Mouse (Mus musculus) midbrain, embryonic 14.5 days (tissue): ENCODE results near the gene 0610037L13Rik. TPM values are rescaled to one million over a fixed set of nuclear protein-coding genes. Genes with fewer than 3 reads are reported as not detected.

Experiments used
- ATAC-seq: fragments of 200-750 bp; cut with Nextera tagmentation; 2 replicates; pipeline ENCODE4 v1.8.0; 2017; ENCODE audit warnings: moderate number of reproducible peaks, moderate library complexity; ENCODE audit not compliant: low FRiP score, low TSS enrichment
- DNase-seq: peaks from one replicate; pipeline ENCODE4 v3.0.0-alpha.2; 2015
- H3K27ac ChIP-seq: fragments of 300-500 bp; sonication (generic); replicated peaks from 2 replicates; pipeline ENCODE4 v1.5.1; 2014; ENCODE audit warnings: mild to moderate bottlenecking, low read depth, low read length, moderate library complexity
- H3K27me3 ChIP-seq: fragments of 300-500 bp; sonication (generic); 2 replicates; pipeline ENCODE4 v1.6.1; 2014; ENCODE audit warnings: low read length, control low read depth, mixed read lengths; ENCODE audit not compliant: control insufficient read depth, insufficient read depth
- H3K36me3 ChIP-seq: fragments of 300-500 bp; sonication (generic); 2 replicates; pipeline ENCODE4 v1.6.1; 2014; ENCODE audit warnings: low read length, control low read depth; ENCODE audit not compliant: control insufficient read depth, insufficient read depth
- H3K4me1 ChIP-seq: fragments of 300-500 bp; sonication (generic); 2 replicates; pipeline ENCODE4 v1.6.1; 2014; ENCODE audit warnings: mild to moderate bottlenecking, antibody characterized with exemption, low read length, control low read depth; ENCODE audit not compliant: control insufficient read depth, insufficient read depth
- H3K4me2 ChIP-seq: fragments of 300-500 bp; sonication (generic); 2 replicates; pipeline ENCODE4 v1.6.1; 2014; ENCODE audit warnings: mild to moderate bottlenecking, low read length, moderate library complexity
- H3K4me3 ChIP-seq: fragments of 300-500 bp; sonication (generic); replicated peaks from 2 replicates; pipeline ENCODE4 v1.5.1; 2014; ENCODE audit warnings: low read depth, low read length
- H3K9ac ChIP-seq: fragments of 300-500 bp; sonication (generic); replicated peaks from 2 replicates; pipeline ENCODE4 v1.6.1; 2014; ENCODE audit warnings: mild to moderate bottlenecking, low read length, moderate library complexity
- H3K9me3 ChIP-seq: fragments of 300-500 bp; sonication (generic); 2 replicates; pipeline ENCODE4 v1.6.1; 2016; ENCODE audit warnings: low read length, control low read depth, mixed read lengths; ENCODE audit not compliant: control insufficient read depth
- WGBS: fragments of 180-500 bp; shearing (Covaris S2); extraction: QIAGEN DNeasy Blood & Tissue Kit; methylation state at CpG from one replicate; pipeline ENCODE4 v1.1.7; 2014; 5-methylcytosine and 5-hydroxymethylcytosine counted together
- polyA plus RNA-seq: library from polyadenylated mRNA; unstranded; fragments of >200 nt; fragmentation: Nextera tagmentation; extraction: Ambion mirVana; gene quantifications from 2 replicates; pipeline ENCODE4 v1.2.1, GENCODE M21; 2014

0610037L13Rik gene
- polyA plus RNA-seq, 1 experiment from 2014 or later: 103 TPM

DNA sequence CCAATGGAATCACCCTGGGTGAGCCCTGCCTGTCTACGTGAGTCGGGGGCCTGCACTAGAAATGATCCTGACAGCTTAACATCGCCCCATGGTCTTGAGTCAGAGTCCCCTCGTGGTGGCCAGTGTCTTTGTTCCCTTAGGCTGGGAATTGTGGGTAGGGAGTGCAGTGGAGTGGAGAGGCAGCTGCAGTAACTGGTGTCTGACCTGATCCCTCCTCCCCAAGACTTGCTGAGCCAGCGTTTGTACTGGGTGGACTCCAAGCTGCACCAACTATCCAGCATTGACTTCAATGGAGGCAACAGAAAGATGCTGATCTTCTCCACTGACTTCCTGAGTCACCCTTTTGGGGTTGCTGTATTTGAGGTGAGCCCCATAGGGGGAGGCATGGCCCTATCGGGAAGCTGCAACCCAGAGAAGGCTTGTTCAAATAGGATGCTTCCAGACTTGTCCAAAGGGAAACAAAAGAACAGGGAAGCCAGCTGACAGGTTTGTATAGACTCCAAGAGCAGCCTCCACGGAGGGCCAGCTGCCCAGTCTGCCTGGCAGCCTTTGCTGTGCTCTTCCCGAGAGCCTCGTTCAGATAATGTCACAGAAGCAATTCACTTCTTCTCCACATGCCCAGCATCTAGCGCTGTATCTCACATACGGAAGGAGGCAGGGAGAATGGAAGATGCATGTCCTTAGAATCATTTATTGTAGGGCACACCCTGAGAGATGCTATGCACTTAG is 32.5 kb upstream of the 0610037L13Rik start:
- Histone ChIP-seq H3K9ac (no peak overlapping the region), H3K4me3 (no peak overlapping the region), H3K9me3 (no peaks in the 10 kb centered on the region), H3K4me2 (no peak overlapping the region), H3K27me3 (no peaks in the 10 kb centered on the region), H3K36me3 (peaks cover 98% of the 10 kb centered on the region), H3K4me1 (no peaks in the 10 kb centered on the region), H3K27ac (0 out of 2 replicates have a peak overlapping the region, but pooled peaks have one; percentile 27)
- WGBS: 67% methylated on average over 11 of the region's 11 CpGs
- DNase-seq: no peak
- no peak for ATAC-seq

DNA sequence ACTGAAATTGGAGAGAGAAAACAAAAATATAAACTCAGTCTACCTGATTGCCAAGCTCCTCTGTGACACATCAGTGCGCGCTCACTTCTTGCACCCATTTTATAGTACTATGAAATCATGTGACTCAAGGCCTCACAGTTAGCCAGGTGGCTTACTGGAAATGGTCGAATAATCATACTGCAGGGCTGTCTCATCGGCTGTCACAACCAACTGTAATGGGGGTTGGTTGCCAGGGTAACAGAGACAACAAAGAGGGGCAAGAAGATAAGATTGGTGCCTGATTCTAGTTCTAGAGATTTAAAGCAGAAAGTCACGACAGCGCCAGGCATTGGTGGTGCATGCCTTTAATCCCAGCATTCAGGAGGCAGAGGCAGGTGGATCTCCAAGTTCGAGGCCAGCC is 30.6 kb upstream of the 0610037L13Rik start:
- 90% methylated on average over 7 of the region's 7 CpGs for WGBS
- H3K4me1 ChIP-seq: no peaks in the 10 kb centered on the region
- no peaks in the 10 kb centered on the region for H3K9me3 ChIP-seq
- H3K4me3 ChIP-seq: no peak overlapping the region
- DNase-seq (no peak), ATAC-seq (no peak)
- H3K9ac ChIP-seq: no peak overlapping the region
- H3K27ac ChIP-seq: no peak overlapping the region
- no peaks in the 10 kb centered on the region for H3K27me3 ChIP-seq
- no peak overlapping the region for H3K4me2 ChIP-seq
- peaks cover 95% of the 10 kb centered on the region for H3K36me3 ChIP-seq

DNA sequence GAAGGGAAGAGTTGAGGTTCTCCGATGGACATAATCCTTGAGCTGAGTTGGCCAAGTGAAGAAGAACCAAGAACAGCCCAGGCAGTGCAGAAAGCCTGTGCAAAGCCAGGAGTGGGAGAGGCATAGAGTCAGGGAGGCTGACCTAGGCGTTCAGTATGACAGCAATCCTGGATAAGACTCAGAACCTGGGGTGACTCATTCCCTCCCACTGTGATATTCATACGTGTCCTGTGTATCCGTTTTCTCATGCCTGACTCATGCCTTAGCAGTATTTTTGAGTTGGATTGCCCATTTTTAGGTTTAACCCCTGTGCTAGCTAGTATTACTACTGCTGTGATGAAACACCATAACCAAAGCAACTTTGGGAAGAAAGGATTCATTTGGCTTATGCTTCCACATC is 24.7 kb upstream of the 0610037L13Rik start:
- no peaks in the 10 kb centered on the region for H3K9me3 ChIP-seq
- H3K4me1 ChIP-seq: no peaks in the 10 kb centered on the region
- H3K4me3 ChIP-seq: no peak overlapping the region
- no peak overlapping the region for H3K27ac ChIP-seq
- H3K4me2 ChIP-seq: no peak overlapping the region
- no peak for ATAC-seq
- no peak overlapping the region for H3K9ac ChIP-seq
- 88% methylated on average over 4 of the region's 4 CpGs for WGBS
- DNase-seq: no peak
- H3K27me3 ChIP-seq: no peaks in the 10 kb centered on the region
- peaks cover 73% of the 10 kb centered on the region for H3K36me3 ChIP-seq

DNA sequence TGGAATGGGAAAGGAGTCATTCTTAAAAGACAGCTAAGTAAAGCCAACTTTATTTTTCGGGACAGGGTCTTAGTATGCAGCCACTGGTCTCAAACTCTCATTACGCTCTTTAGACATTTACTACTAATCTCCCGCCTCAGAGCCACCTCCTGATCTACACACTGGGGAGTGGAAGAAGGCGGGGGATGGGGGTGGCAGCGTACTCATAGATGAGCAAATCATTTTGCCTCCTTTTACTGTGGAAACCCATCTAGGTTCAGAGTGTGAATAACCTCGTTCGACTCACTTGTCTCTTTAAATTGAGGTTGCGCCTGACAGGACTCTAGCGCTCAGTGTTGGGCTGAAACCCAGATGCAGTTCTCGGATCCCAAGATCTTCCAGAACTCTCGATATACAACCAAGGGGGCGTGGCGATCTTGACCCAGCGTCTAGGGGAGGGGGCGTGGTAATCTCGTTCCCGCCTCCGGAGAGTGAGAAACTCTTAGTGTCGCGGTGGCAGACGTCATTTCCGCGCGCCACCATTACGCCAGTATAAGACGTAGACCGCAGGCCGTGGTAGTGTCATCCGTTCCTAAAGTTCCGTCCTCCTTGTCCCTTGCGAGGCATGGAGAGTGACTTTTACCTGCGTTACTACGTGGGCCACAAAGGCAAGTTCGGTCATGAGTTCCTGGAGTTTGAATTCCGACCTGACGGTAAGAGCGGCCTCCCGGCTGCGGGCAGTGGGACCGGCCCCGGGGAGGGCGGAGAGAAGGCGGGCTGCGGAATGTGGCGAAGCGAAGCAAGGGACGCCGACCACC is 10.2 kb upstream of the 0610037L13Rik start, which contains the start of gene Magoh:
Gene Magoh (plus strand): TSS at position 502 of the 797 bp plus-strand sequence.
- DNase-seq: peak; percentile 99
- peak within 1 kb of the TSS; percentile 79 for H3K4me2 ChIP-seq
- no peaks in the 10 kb centered on the region for H3K27me3 ChIP-seq
- H3K4me1 ChIP-seq: peaks cover 9% of the 10 kb centered on the region
- peak within 1 kb of the TSS; percentile 66 for H3K27ac ChIP-seq
- no peaks in the 10 kb centered on the region for H3K9me3 ChIP-seq
- peak within 1 kb of the TSS; percentile 81 for H3K4me3 ChIP-seq
- peaks cover 35% of the 10 kb centered on the region for H3K36me3 ChIP-seq
- 3% methylated on average over 48 of the region's 48 CpGs for WGBS
- peak; percentile 94 for ATAC-seq
- H3K9ac ChIP-seq: peak within 1 kb of the TSS; percentile 75

DNA sequence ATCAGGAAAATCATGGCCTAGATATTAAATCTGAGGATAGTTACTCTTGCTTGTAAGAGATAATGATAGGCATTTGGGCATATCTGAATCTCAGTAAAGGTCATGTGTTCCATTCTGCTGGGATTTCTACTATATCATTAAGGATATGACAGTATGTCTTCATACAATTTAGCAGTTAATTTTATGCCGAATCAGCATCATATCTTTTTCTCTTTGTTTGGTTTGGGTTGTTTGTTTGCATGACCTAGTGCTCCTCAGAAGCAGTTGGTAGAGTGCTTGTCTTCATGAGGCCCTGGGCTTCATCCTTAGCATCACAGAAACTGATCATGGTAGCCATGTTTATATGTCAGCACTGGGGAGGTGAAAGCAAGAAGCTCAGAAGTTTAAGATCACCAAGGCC is 8.0 kb upstream of the 0610037L13Rik start:
- ATAC-seq: no peak
- H3K27ac ChIP-seq: no peak overlapping the region
- H3K27me3 ChIP-seq: no peaks in the 10 kb centered on the region
- no peaks in the 10 kb centered on the region for H3K9me3 ChIP-seq
- 98% methylated on average over 1 of the region's 1 CpGs for WGBS
- H3K9ac ChIP-seq: no peak overlapping the region
- no peak for DNase-seq
- no peak overlapping the region for H3K4me2 ChIP-seq
- peaks cover 44% of the 10 kb centered on the region for H3K36me3 ChIP-seq
- peaks cover 9% of the 10 kb centered on the region for H3K4me1 ChIP-seq
- no peak overlapping the region for H3K4me3 ChIP-seq

DNA sequence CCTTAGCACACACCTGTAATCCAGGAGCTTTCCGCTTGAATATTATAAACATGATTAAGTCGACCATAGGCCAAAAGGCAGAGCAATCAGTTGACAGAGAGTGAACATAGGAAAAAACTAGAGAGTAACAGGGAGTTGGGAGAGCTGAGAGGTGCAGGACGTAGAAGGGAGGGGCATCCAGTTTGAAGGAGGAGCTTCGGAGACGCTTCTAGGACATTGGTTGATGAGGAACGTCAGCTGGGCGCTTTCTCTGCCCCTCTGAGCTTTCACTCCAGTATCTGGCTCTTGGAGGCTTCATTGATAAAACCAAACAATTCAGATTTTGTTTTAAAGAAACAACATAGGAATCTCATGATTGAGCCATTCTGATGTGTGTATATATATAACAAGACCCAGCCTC is 3.2 kb upstream of the 0610037L13Rik start:
- ATAC-seq: no peak
- H3K27ac ChIP-seq: no peak overlapping the region
- H3K9me3 ChIP-seq: no peaks in the 10 kb centered on the region
- DNase-seq: no peak
- H3K9ac ChIP-seq: no peak overlapping the region
- H3K4me1 ChIP-seq: peaks cover 10% of the 10 kb centered on the region
- H3K4me2 ChIP-seq: no peak overlapping the region
- H3K36me3 ChIP-seq: peaks cover 46% of the 10 kb centered on the region
- WGBS: 79% methylated on average over 7 of the region's 7 CpGs
- no peak overlapping the region for H3K4me3 ChIP-seq
- H3K27me3 ChIP-seq: no peaks in the 10 kb centered on the region

DNA sequence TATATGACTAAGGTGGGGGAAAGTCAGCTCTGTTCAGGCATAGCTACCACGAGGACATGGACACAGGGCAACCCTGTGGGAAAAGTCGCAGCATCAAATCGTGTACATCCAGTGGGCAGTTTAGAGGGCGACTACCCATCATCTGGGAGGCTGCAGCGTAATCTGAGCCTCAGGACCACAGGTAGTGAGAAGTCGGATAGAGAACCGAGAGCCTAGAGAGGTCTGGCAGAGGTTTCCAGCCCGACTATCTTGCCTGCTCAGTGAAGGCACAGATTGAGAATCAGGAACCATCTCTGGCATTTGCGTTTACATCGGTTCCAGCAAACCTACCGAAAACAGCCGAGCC is 255 bp upstream of the 0610037L13Rik start:
- ATAC-seq (peak; percentile 44), DNase-seq (no peak)
- Histone ChIP-seq H3K4me3 (peak overlapping the region; percentile 56), H3K4me1 (peaks cover 10% of the 10 kb centered on the region), H3K36me3 (peaks cover 35% of the 10 kb centered on the region), H3K4me2 (peak overlapping the region; percentile 91), H3K27ac (peak overlapping the region; percentile 93), H3K9ac (peak overlapping the region; percentile 79), H3K27me3 (no peaks in the 10 kb centered on the region), H3K9me3 (no peaks in the 10 kb centered on the region)
- under 1% methylated on average over 12 of the region's 12 CpGs for WGBS

DNA sequence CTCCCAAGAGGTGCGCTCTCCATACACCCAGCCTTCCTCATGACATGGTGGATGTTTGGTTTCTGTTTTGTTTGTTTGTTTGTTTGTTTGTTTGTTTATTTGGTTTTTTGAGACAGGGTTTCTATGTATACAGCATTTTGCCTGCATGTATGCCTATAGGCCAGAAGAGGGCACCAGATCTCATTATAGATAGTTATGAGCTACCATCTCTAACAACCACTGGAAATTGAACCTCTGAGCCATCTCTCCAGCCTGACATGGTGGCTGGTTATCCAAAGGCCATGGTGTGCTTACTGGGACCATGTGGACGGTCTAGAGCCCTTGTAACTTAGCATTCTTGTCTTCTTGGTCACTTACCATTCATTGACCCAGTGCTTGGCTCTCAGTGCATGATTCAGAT is 3.0 kb downstream of the 0610037L13Rik start:
- peaks cover 10% of the 10 kb centered on the region for H3K4me1 ChIP-seq
- H3K27me3 ChIP-seq: no peaks in the 10 kb centered on the region
- peaks cover 49% of the 10 kb centered on the region for H3K36me3 ChIP-seq
- H3K27ac ChIP-seq: no peak overlapping the region
- DNase-seq (peak; percentile 76), ATAC-seq (no peak)
- H3K4me3 ChIP-seq: no peak overlapping the region
- WGBS: 88% methylated on average over 2 of the region's 2 CpGs
- H3K9ac ChIP-seq: no peak overlapping the region
- no peaks in the 10 kb centered on the region for H3K9me3 ChIP-seq
- H3K4me2 ChIP-seq: no peak overlapping the region
